Mouse (Mus musculus): Measurements from ENCODE around the gene Nap1l1. TPM values are rescaled to one million over a fixed set of nuclear protein-coding genes. Genes with fewer than 3 reads are reported as not detected.
"Not testable (repeated sequence)": the region's sequence is repeated elsewhere in the genome, so short reads cannot be mapped to it uniquely, and the experiment has no call there.

Nap1l1 gene
- 234 and 242 TPM in 2 replicates for polyA plus RNA-seq (2014; fragmentation: Nextera tagmentation; extraction: Ambion mirVana)

DNA sequence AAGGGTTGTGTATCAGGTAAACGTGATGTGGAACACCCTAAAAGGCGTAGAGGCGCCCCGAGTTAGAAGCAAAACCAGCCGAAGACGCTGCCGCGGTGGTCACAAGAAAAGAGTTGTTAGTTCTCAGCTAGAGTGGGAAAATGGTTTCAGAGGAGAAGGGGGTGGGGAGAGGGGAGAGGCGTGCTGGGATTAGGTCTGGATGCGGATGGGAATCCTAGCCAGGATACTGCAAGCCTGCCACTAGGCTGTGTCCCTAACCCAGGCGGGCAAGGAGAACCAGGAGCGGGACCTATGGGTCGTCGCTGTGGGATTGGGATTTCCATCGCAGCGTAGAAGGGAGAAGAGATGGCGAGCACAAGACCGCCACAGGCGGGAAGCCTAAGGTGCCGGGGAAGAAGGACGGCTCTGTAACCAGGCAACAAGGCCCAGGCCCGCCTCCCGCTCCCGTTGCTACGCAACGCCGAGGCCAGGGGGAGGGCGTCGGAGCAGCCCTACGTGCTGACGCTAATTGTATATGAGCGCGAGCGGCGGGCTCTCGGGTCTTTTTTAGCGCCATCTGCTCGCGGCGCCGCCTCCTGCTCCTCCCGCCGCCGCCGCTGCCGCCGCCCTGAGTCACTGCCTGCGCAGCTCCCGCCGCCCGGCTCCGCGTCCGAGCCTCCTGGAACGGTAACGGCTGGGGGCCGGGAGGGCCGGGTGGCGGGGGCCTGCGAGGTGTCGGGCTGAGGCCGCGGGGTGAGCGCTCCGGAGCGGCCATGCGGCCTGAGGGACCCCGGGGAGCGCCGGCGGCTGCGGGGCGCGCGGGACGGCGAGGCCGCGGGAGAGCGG, at the start of gene Nap1l1:
Gene Nap1l1 (plus strand): TSS at position 538 of the 825 bp plus-strand sequence.
- peak; percentile 98 for DNase-seq (ENCODE audit: low spot score)
- peak within 1 kb of the TSS; percentile 97 for H3K9ac ChIP-seq (ENCODE audit: low read depth, low read length)
- peak within 1 kb of the TSS; percentile 94 for H3K27ac ChIP-seq (replicated peaks; ENCODE audit: low read depth, low read length)
- H3K36me3 ChIP-seq (ENCODE audit: control insufficient read depth, insufficient read depth, low read length), result no peaks in the 10 kb centered on the region
- H3K4me2 ChIP-seq (ENCODE audit: low read depth, low read length), result peak within 1 kb of the TSS; percentile 82
- no peaks in the 10 kb centered on the region for H3K27me3 ChIP-seq (replicated peaks; ENCODE audit: control insufficient read depth, insufficient read depth, low read length)
- peaks cover 18% of the 10 kb centered on the region for H3K4me1 ChIP-seq (ENCODE audit: control insufficient read depth, insufficient read depth, low read length)
- ATAC-seq (ENCODE audit: low read depth), result peak; percentile 100
- H3K9me3 ChIP-seq (ENCODE audit: control insufficient read depth, low read length), result no peaks in the 10 kb centered on the region
- WGBS, result 1% methylated on average over 39 of the region's 80 CpGs
- H3K4me3 ChIP-seq (ENCODE audit: low read depth, low read length), result peak within 1 kb of the TSS; percentile 95

DNA sequence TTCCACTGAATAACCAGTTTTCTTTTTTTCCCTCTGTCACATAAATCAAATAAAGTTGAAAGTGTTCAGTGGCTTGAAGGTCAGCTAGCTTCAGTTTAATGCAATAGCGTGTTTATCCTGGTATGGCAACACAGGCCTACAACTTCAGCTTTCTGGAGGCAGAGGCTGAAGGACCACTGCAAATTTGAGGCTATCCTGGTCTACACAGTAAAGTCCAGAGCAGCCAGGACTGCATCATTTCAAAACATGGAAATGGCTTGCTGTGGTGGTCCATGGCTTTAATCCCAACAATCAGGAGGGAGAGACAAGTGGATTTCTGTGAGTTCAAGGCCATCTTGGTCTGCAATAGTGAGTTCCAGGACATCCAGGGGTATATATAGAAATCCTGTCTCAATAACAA, 46.5 kb upstream of the Nap1l1 start:
- H3K27me3 ChIP-seq (replicated peaks; ENCODE audit: control insufficient read depth, insufficient read depth, low read length), result no peaks in the 10 kb centered on the region
- DNase-seq (ENCODE audit: low spot score), result no peak
- H3K4me3 ChIP-seq (ENCODE audit: low read depth, low read length), result no peak overlapping the region
- no peaks in the 10 kb centered on the region for H3K9me3 ChIP-seq (ENCODE audit: control insufficient read depth, low read length)
- ATAC-seq (ENCODE audit: low read depth), result no peak
- no peaks in the 10 kb centered on the region; the same call in 1 of the 2 replicates for H3K4me1 ChIP-seq (ENCODE audit: control insufficient read depth, insufficient read depth, low read length)
- H3K4me2 ChIP-seq (ENCODE audit: low read depth, low read length), result no peak overlapping the region
- no peak overlapping the region for H3K27ac ChIP-seq (replicated peaks; ENCODE audit: low read depth, low read length)
- no peaks in the 10 kb centered on the region for H3K36me3 ChIP-seq (ENCODE audit: control insufficient read depth, insufficient read depth, low read length)
- no peak overlapping the region for H3K9ac ChIP-seq (ENCODE audit: low read depth, low read length)
- WGBS, result 95% methylated on average over 1 of the region's 1 CpGs

DNA sequence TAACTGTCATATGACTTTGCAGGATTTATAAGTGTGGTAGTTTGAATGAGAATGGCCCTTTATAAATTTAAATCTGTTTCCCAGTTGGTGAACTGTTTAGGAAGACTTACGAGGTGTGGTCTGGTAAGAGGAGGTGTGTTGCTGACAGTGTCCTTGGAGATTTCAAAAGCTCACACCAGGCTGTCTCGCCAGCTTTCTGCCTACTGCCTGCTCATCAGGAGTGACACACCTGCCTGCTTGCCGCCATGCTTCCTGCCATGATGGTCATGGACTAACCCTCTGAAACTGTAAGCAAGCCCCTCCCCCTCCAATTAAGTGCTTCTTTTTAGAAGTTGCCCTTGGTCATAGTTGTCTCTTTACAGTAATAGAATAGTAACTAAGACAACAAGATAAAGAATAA, 39.5 kb upstream of the Nap1l1 start:
- Histone ChIP-seq H3K4me3 (ENCODE audit: low read depth, low read length) (no peak overlapping the region), H3K36me3 (ENCODE audit: control insufficient read depth, insufficient read depth, low read length) (no peaks in the 10 kb centered on the region), H3K4me1 (ENCODE audit: control insufficient read depth, insufficient read depth, low read length) (no peaks in the 10 kb centered on the region), H3K4me2 (ENCODE audit: low read depth, low read length) (no peak overlapping the region), H3K27ac (replicated peaks; ENCODE audit: low read depth, low read length) (no peak overlapping the region), H3K9me3 (ENCODE audit: control insufficient read depth, low read length) (no peaks in the 10 kb centered on the region), H3K9ac (ENCODE audit: low read depth, low read length) (no peak overlapping the region), H3K27me3 (replicated peaks; ENCODE audit: control insufficient read depth, insufficient read depth, low read length) (no peaks in the 10 kb centered on the region)
- WGBS, result 84% methylated on average over 3 of the region's 3 CpGs
- DNase-seq (ENCODE audit: low spot score) (no peak), ATAC-seq (ENCODE audit: low read depth) (no peak)

DNA sequence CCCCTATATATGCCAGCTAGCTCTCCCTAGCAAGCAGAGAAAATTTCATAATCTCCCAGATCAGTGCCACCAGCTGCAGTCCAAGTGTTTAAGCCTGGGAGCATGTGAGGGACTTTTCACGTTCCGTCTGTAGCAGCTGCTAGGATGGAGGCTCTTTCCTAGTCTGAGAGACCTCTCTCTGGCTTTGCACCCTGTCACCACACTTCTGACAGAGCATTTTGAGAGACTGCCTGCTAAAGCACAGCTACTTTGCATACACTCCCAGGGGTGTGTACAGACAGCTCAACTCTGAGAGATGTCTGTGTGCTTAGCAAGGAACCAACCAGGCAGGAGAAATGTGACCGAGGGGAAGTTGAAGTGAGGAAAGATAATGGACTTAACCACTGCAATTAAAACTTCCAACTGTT, 32.0 kb upstream of the Nap1l1 start:
- H3K9me3 ChIP-seq (ENCODE audit: control insufficient read depth, low read length), result no peaks in the 10 kb centered on the region
- 49% methylated on average over 3 of the region's 3 CpGs for WGBS
- H3K4me2 ChIP-seq (ENCODE audit: low read depth, low read length), result no peak overlapping the region
- H3K4me1 ChIP-seq (ENCODE audit: control insufficient read depth, insufficient read depth, low read length), result 0 out of 2 replicates have a peak, but pooled peaks cover 1% of the 10 kb centered on the region
- H3K9ac ChIP-seq (ENCODE audit: low read depth, low read length), result no peak overlapping the region
- ATAC-seq (ENCODE audit: low read depth) (peak; percentile 87), DNase-seq (ENCODE audit: low spot score) (peak; percentile 82)
- no peak overlapping the region for H3K4me3 ChIP-seq (ENCODE audit: low read depth, low read length)
- no peak overlapping the region for H3K27ac ChIP-seq (replicated peaks; ENCODE audit: low read depth, low read length)
- H3K27me3 ChIP-seq (replicated peaks; ENCODE audit: control insufficient read depth, insufficient read depth, low read length), result no peaks in the 10 kb centered on the region
- no peaks in the 10 kb centered on the region for H3K36me3 ChIP-seq (ENCODE audit: control insufficient read depth, insufficient read depth, low read length)

DNA sequence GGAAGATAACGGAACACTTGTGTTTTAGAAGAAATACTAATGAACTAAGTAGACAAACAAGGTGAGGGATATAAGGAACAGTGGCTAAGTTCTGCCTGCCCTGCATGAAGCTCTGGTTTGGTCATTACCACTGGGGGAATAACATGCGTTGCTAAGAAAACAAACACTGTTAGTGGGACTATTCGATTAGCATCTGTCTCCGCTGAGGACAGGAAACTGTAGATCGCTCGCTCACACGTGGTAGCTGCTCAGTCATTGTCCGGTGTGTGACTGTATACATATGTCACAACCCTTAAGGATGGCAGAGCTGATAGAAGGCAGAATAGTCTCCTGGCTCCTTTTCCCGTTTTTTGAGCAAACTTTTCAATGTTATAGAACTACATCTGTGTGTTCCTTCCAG, 28.8 kb upstream of the Nap1l1 start:
- H3K4me2 ChIP-seq (ENCODE audit: low read depth, low read length), result no peak overlapping the region
- H3K9me3 ChIP-seq (ENCODE audit: control insufficient read depth, low read length), result no peaks in the 10 kb centered on the region
- DNase-seq (ENCODE audit: low spot score) (no peak), ATAC-seq (ENCODE audit: low read depth) (no peak)
- no peak overlapping the region for H3K27ac ChIP-seq (replicated peaks; ENCODE audit: low read depth, low read length)
- H3K4me1 ChIP-seq (ENCODE audit: control insufficient read depth, insufficient read depth, low read length), result 0 out of 2 replicates have a peak, but pooled peaks cover 5% of the 10 kb centered on the region
- no peak overlapping the region for H3K4me3 ChIP-seq (ENCODE audit: low read depth, low read length)
- no peaks in the 10 kb centered on the region for H3K36me3 ChIP-seq (ENCODE audit: control insufficient read depth, insufficient read depth, low read length)
- H3K9ac ChIP-seq (ENCODE audit: low read depth, low read length), result no peak overlapping the region
- no peaks in the 10 kb centered on the region for H3K27me3 ChIP-seq (replicated peaks; ENCODE audit: control insufficient read depth, insufficient read depth, low read length)
- WGBS, result 58% methylated on average over 9 of the region's 9 CpGs

DNA sequence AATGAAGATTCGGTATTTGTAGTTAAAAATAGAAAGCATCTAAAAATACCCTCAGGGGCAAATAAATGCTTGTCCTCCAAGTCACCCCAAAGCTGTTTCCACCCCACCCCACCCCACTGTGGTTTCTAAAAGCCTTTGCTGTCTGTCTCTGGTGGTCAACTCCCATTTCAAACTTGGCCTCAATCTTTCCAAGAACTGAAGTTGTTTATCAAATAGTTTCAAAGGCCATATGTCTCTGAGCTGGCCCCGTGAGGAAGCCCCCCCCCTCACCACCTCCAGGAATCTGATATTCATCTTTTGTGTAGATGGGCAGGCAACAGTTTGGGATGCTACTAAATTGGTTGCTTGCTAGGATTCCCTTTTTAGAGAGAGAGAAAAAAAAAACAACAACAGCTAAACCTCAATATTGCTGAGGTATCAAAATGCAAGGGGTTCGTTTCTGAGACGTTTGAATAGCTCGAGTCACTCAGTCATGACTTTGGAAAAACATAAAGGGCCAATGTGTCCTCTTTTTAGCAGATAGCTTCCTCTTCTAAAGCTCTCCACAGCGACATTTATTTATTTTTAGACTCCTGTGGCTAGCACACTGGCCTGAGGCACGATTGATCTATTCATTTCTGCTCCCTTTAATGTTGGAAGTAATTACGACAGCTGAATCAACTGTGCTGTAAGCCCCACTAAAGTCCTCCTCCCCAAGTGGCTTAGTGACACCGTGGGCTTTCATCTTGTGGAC, 26.9 kb upstream of the Nap1l1 start:
- H3K27me3 ChIP-seq (replicated peaks; ENCODE audit: control insufficient read depth, insufficient read depth, low read length), result no peaks in the 10 kb centered on the region
- 26% methylated on average over 9 of the region's 9 CpGs for WGBS

DNA sequence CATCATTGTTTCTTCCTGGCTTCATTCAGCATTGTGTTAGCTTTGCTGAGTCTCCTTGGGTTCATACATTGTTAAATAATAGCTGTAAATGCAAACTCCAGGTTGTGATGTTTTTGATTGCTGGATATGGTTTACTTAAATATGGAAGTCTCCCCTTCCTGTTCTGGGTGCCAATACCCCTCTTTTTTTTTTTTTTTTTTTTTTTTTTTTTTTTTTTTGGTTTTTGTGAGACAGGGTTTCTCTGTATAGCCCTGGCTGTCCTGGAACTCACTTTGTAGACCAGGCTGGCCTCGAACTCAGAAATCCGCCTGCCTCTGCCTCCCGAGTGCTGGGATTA, 26.4 kb upstream of the Nap1l1 start:
- H3K4me2 ChIP-seq (ENCODE audit: low read depth, low read length); DNase-seq (ENCODE audit: low spot score); H3K27me3 ChIP-seq (replicated peaks; ENCODE audit: control insufficient read depth, insufficient read depth, low read length); H3K9ac ChIP-seq (ENCODE audit: low read depth, low read length); H3K36me3 ChIP-seq (ENCODE audit: control insufficient read depth, insufficient read depth, low read length); H3K9me3 ChIP-seq (ENCODE audit: control insufficient read depth, low read length); ATAC-seq (ENCODE audit: low read depth); H3K4me3 ChIP-seq (ENCODE audit: low read depth, low read length); H3K4me1 ChIP-seq (ENCODE audit: control insufficient read depth, insufficient read depth, low read length); H3K27ac ChIP-seq (replicated peaks; ENCODE audit: low read depth, low read length): not testable (repeated sequence)
- WGBS, result 90% methylated on average over 2 of the region's 3 CpGs

More for the DNA sequence above, 26.9 kb upstream of the Nap1l1 start:
- Histone ChIP-seq H3K9ac (ENCODE audit: low read depth, low read length) (no peak overlapping the region), H3K36me3 (ENCODE audit: control insufficient read depth, insufficient read depth, low read length) (no peaks in the 10 kb centered on the region), H3K4me3 (ENCODE audit: low read depth, low read length) (no peak overlapping the region), H3K9me3 (ENCODE audit: control insufficient read depth, low read length) (no peaks in the 10 kb centered on the region), H3K4me2 (ENCODE audit: low read depth, low read length) (no peak overlapping the region), H3K4me1 (ENCODE audit: control insufficient read depth, insufficient read depth, low read length) (0 out of 2 replicates have a peak, but pooled peaks cover 5% of the 10 kb centered on the region), H3K27ac (replicated peaks; ENCODE audit: low read depth, low read length) (no peak overlapping the region)
- ATAC-seq (ENCODE audit: low read depth), result no peak
- peak; percentile 30 for DNase-seq (ENCODE audit: low spot score)

DNA sequence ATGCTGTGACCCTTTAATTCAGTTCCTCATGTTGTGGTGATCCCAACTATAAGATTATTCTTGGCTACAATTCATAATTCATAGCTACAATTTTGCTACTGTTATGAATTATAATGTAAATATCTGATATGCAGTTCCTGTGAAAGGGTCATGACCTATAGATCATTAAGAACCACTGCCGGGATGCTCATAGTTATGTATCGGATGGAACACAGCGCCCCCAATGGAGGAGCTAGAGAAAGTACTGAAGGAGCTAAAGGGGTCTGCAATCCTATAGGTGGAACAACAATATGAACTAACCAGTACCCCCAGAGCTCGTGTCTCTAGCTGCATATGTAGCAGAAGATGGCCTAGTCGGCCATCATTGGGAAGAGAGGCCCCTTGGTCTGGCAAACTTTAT, 23.4 kb upstream of the Nap1l1 start:
- not testable (repeated sequence) for H3K9ac ChIP-seq (ENCODE audit: low read depth, low read length); H3K4me1 ChIP-seq (ENCODE audit: control insufficient read depth, insufficient read depth, low read length); H3K4me3 ChIP-seq (ENCODE audit: low read depth, low read length); H3K36me3 ChIP-seq (ENCODE audit: control insufficient read depth, insufficient read depth, low read length); H3K9me3 ChIP-seq (ENCODE audit: control insufficient read depth, low read length); H3K4me2 ChIP-seq (ENCODE audit: low read depth, low read length); ATAC-seq (ENCODE audit: low read depth); DNase-seq (ENCODE audit: low spot score); H3K27ac ChIP-seq (replicated peaks; ENCODE audit: low read depth, low read length); H3K27me3 ChIP-seq (replicated peaks; ENCODE audit: control insufficient read depth, insufficient read depth, low read length)
- WGBS, result 71% methylated on average over 5 of the region's 5 CpGs
